Mouse (Mus musculus) cerebral cortex, adult 2 months (tissue): Measurements from ENCODE around the gene Cacng1.

Experiments
- WGBS: fragments of 180-500 bp; shearing (Covaris S2); methylation state at CpG from one replicate; pipeline ENCODE4 v1.1.7; 2018; 5-methylcytosine and 5-hydroxymethylcytosine counted together

The Cacng1 gene

DNA sequence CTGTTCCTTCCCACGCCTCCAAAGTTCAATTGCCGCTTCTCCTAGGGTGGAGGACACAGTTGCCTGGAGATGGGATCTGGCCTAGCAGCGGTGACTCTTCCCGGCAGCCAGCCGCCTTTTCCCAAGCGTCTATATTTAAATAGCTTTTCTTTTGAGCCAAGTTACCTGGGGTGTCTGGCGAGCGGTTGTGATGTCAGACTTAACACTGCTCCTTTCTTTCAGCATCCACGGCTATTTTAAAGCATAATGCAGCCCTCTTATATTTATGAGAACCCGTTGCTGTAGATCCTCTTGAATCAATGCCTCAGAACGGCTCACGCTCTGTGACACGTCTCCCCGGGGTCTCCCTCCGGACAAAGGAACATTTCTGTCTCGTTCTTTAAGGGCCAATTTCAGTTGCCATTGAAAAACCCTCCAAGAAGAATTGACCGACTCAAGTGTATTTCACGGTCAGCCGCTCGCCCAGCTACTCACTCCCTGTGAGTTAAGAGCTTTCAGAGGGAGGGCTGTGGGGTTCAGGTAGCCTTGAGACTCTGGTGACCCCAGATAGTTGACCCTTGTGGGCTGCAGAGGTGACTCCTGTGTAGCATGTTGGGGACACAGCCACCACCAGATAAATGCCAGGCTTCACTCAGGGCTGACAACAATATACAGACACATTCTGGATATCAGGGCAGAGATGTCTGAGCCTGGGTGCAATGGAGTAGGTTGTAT is 8.3 kb downstream of the Cacng1 start:
- WGBS: 53% methylated on average over 20 of the region's 20 CpGs

- WGBS: 76% methylated on average over 11 of the region's 11 CpGs
These were observed 10.7 kb downstream of the Cacng1 start for GRCm38 (mm10) chr11:107705476-107706074.

DNA sequence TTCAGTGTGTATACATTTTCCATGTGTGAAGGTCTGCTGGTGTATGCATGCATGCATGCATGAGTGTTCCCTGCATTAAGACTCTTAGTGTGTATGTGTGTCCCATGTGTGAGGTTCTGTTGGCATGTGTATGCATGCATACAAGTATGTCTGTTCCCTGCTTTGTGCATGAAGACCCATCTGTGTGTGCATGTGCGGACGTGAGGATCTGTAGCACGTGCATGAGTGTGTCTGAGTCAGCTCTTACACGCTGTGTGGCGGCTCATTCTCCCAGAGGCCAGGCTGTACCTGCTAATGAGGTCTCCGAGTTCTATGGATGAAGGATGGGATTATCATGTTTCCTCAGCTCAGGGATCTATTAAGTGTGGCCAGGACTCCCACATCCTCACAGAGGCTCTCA is 11.3 kb downstream of the Cacng1 start:
- WGBS: 83% methylated on average over 6 of the region's 6 CpGs

GRCm38 (mm10) chr11:107703272-107704134 is 12.8 kb downstream of the Cacng1 start:
- WGBS: 56% methylated on average over 27 of the region's 27 CpGs

DNA sequence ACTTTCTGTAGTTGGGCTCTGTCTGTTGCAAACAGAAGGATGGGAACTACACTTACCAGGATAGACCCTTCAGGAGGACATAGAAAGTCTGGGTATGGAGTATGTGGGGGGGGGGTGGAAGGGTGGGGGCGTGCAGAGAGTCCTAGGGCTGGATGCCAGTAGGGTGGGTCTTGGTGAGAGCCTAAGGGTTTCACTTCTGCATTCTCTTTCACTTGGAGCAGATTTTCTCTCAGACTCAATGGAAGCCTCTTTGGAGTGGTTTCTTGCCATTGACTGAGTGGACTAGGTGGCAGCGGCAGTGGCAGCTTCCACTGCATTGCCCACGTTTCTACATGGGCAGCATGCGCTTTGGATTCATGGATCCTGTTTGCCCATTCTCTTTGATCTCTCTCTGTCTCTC is 16.4 kb downstream of the Cacng1 start:
- WGBS: 87% methylated on average over 4 of the region's 4 CpGs

DNA sequence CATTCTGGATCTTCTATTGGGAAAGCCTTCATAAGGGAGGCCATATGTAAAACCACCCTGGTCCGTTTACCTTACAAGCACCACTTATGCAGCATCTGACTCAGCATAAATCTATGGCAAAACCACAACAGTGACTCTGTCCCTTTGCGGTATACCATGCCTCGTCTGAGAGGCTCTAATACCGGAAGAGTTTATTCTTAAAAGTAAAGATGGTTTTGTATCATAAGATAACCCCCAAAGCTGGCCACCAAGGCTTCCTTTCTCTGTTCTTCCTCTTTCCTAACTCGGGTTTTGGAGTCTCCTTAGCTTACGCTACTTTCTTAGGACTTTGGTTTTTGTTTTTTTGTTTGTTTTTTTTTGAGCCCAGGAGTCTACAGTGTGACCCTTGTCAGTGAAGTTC is 23.0 kb downstream of the Cacng1 start:
- WGBS: 81% methylated on average over 6 of the region's 6 CpGs

GRCm38 (mm10) chr11:107691569-107691968 is 24.8 kb downstream of the Cacng1 start:
- 67% methylated on average over 8 of the region's 8 CpGs for WGBS

- 96% methylated on average over 10 of the region's 10 CpGs for WGBS
These were observed 27.8 kb downstream of the Cacng1 start for GRCm38 (mm10) chr11:107688480-107688879.

GRCm38 (mm10) chr11:107686290-107686689 is 30.0 kb downstream of the Cacng1 start:
- 91% methylated on average over 20 of the region's 20 CpGs for WGBS

- 63% methylated on average over 19 of the region's 19 CpGs for WGBS
These were observed 32.5 kb downstream of the Cacng1 start for GRCm38 (mm10) chr11:107683544-107684465.

DNA sequence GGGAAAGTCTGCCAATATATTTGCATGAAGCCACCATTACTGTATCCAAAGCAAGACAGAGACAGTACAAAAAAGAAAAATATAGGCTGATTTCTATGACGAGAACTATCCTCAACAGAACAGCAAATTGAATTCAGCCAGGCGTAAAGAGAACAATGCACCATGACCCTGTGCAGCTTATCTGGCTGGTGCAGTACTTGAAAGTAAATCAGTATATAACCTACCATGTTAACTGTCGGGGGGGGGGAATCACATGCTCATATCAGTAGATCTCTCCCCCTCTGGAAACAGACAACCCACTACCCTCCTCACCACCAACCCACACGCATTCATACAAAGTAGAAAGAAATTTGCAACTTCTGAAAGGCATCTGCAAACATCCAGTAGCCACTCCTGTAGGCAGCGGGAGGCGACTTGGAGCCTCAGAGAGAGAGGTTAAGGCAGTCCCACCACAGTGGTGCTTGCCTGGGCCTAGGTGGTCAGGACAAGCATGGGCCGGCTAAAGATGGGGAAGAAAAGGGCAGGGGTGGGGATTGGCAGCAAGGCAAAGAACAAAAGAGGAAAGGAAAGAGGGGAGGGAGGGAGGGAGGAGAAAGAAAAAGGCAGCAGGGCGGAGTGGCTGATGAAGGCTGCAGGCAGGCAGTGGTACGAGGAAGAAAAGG is 33.5 kb downstream of the Cacng1 start:
- WGBS: 74% methylated on average over 9 of the region's 9 CpGs

GRCm38 (mm10) chr11:107676207-107676940 is 39.9 kb downstream of the Cacng1 start:
- 22% methylated on average over 17 of the region's 17 CpGs for WGBS

GRCm38 (mm10) chr11:107675246-107675645 is 41.1 kb downstream of the Cacng1 start:
- 84% methylated on average over 10 of the region's 10 CpGs for WGBS

DNA sequence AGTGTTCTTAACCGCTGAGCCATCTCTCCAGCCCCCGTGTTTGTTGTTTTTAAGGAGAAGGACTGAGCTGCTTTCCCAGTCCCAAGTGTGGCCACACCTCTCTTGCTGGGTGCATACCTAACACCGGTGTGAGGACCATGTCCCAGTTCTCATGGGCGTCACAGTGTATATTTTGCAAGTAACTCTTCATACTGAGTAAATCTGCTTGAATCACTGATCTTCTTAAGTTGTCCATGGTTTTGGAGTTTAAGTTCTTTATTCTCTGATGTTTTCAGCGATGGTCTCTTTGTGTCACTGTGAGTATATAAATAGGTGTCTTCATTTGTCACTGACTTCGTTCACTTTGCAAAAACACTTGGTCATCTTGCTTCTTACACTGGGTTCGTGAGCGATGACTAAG is 41.7 kb downstream of the Cacng1 start:
- 76% methylated on average over 8 of the region's 8 CpGs for WGBS

- 89% methylated on average over 5 of the region's 5 CpGs for WGBS
These were observed 42.3 kb downstream of the Cacng1 start for GRCm38 (mm10) chr11:107674006-107674405.

GRCm38 (mm10) chr11:107668977-107669376 is 47.3 kb downstream of the Cacng1 start:
- 78% methylated on average over 4 of the region's 4 CpGs for WGBS

DNA sequence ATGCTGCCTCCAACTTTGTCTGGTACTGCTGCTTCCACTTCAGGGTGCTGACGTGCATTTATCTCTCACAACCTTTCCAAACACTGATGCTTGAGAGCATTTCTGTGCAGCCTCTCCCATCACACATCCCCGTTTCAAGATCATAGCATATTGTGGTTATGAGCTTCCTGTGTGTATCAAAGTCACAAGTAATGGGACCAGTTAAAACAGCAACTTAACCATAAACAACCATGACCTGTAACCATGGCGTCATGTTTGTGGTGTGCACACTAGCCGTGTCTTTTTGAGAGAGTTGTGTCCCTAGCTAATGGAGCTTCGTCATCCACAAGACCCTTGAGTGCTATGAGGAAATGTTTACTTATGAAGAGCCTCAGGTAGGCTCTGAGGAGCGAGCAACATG is 48.1 kb downstream of the Cacng1 start:
- 95% methylated on average over 6 of the region's 6 CpGs for WGBS

GRCm38 (mm10) chr11:107667542-107667941 is 48.8 kb downstream of the Cacng1 start:
- 93% methylated on average over 2 of the region's 2 CpGs for WGBS

DNA sequence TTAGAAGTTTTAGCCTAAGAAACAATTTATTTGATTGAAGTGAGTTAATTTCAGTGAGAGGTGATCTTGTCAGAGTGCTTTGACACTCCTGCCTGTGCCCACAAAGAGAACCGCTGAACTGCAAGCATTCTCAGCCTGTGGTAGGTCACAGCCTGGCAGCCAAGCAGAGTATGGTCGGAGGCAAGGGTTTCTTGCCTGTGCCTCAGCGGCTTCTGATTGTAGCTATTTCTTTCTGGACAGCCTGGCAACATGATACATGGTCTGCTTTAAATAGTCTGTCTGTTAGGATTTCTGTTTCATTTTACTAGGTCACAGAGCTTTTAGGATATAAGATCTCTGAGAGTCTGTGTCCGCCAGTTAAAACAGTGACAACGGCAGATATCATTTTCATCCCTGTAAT is 53.7 kb downstream of the Cacng1 start:
- 59% methylated on average over 5 of the region's 5 CpGs for whole genome bisulfite sequencing

DNA sequence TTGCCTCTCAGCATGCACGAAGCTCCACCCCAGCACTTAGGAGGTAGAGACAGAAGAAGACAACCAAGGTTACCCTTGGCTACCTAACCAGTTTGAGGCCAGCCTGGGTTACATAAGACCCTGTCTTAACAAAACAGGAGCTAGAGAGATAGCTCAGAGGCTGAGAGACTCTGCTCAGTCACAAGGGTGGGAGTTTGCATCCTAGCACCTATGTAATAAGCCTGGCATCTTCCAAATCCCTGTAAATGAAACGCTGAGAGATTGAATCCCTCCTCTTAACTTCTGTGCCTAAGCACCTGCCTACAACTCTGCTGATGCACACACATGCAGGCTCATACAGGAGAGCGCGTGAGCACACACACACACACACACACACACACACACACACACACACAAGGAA is 55.9 kb downstream of the Cacng1 start:
- 73% methylated on average over 4 of the region's 4 CpGs for WGBS
